Mouse (Mus musculus): ENCODE data around the gene T2. TPM values are rescaled to one million over a fixed set of nuclear protein-coding genes. Genes with fewer than 3 reads are reported as not detected.
"Not testable (repeated sequence)": the region's sequence is repeated elsewhere in the genome, so short reads cannot be mapped to it uniquely, and the experiment has no call there.

T2 gene
- polyA plus RNA-seq, 1 experiment = 1.1 TPM

DNA sequence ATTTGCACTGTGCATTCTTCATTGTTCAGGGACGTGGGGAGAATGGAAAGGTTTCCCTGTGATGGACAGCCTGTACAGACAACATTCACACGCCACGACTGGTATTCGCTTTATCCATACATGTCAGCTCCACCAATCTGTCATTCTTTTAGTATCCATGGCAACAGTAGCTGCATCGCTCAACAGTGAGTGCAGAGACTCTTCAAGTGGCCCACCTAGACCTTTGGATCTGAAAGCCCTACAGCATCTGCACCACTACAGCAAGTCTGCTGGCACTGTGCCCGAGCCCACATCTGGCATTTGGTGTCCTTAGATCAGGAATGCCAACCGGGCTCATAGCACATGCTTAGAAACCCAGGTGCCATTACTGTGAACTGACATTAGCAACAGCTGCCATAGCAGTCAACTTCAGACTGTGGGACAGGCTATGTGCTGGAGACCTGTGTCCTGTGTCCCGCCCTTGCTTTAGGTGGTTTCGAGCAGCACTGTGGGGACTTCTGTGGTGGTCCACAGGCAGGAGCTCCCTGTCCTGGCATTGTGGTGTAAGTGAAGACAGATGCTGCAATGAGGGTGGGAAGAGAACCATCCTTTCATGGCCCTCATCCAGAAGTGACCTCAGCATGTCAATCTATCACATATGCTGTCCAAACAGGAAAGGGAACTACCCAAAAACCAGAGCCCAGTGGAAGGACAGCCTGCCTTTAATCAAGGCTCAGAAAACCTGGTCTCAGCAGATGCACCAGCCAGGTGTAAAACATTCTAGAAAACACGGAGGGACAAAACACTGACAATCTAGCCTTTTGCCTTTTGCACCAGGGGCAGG is 5.7 kb downstream of the T2 start:
- DNase-seq (ENCODE audit: extremely low spot score in 1 of 2, low spot score in 1 of 2) = no peak

DNA sequence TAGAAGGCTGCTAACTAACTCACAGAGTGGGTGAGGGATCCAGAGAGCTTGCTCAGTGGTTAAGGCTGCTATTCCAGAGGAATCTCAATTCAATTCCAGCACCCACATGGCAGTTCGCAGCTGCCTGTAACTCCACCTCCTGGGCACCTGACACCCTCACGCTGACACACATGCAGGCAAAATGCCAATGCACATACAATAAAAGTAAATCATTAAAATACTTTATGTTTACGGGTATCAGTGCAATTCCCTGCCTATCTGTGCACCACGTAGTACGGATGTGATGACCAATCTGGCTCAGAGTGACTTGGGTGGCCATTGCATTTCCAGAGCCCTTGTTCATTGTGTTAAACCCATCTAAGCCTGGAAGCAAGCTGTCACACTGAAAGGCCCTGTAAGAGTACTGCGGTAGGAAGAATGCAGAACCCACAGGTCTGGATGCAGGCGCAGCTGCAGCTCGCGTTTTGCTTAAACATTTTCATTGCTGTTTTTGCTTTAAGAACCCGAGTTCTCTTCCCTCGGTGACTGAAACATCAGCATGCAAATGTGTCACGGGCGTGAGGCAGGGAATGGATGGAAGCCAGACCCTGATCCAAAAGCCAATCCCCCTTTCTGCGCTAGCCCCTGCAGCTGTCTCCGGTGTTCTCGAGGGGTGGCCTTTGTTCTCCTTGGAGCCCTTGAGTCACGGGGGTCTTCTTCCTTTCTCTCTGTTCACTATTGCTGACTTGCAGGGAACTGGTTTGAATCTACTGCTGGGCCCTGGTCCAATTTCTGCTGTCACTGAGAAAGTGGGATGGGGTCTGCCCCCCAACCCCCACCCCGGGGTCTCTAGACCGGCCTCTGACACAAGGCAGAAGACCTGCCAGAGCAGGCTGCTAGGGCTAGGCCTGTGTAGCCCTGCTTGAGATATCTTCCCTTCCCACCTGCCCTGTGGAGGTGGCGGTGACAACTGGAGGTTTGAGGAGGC is 12.0 kb downstream of the T2 start:
- DNase-seq (ENCODE audit: extremely low spot score in 1 of 2, low spot score in 1 of 2) = peak in 1 of 2 experiments; percentile 65

DNA sequence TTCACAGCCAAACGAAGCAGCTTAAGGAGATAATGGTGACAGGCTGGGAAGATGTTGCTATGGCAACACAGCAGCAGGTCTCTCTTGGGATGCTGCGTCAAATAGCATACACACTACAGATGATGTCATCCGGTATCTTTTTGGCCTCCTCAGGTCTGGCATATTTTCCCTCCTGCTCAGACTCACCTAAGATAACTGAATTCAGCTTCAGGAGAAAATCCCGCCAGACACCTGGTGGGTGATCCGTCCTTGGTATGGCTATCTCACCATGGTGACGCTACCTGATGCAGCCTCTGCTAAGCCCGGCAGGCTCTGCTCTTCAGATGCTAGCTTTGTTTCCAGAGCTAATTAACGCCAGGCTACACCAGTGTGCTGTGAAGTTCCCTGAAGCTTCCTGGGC is 12.8 kb downstream of the T2 start:
- peak; percentile 80 to 81 for DNase-seq (ENCODE audit: extremely low spot score in 1 of 2, low spot score in 1 of 2)

DNA sequence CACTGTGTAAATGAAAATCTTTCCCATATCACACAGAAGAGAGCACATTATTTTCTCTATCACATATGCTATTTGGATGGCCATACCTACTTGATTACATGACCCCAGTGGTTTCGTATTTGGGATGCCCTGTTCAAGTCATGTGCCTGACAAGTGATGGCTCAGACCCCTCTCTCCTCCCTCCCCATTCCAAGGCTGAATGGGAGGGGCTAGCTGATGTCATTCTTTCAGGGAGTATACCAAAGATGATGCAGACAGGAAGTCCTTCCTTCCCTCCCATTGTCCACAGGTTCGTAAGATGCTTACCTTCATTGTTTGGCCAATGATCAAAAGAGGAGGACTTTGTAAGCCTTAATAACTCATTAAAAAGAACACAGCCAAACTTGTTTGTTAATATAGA is 13.4 kb downstream of the T2 start:
- no peak for DNase-seq (ENCODE audit: extremely low spot score in 1 of 2, low spot score in 1 of 2)

DNA sequence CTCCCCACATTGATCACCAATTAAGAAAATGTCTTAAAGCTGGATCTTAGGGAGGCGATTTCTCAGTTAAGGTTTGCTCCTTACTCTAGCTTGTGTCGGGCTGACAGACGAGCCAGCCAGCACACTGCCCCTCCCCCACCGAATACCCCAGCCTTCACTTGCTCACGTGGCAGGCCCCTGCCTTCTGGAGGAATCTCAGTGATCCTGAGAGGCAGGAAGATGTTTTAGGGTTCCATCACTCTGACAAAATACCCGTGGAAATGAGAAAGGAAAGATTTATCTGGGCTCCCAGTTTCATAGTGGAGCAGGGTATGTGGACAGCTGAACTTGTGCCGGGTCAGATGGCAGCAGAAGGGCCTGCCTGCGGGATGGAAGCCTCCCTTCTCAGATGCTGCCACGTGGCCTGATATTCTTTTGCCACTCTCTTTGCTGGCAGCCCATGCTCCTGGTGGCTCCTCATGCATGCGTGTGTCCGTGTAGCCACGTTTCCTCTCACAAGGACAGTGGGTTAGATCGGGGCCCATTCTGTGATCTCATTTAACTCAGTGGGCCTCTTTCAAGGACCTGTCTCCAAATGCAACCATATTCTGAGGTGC is 14.9 kb downstream of the T2 start:
- DNase-seq (ENCODE audit: extremely low spot score in 1 of 2, low spot score in 1 of 2) = no peak

DNA sequence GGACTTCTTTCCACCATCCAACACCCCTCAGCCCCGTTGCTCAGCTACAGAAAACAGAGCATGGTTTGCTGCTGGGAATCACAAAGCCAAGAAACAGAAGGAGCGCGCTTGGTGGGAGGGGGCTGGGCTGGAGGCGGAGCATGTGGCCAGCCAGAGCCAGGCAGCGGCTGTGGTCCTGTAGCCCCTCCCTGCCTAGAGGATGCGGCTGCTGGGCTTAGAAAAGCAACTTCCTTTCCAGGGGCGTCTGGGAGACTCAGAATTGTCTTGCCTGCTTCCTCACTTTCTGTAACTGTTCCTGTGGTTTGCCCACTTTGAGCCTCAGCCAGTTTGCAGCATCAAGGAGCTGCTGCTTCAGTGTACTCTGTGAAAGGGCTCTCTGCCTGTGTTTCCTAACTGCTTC is 16.0 kb downstream of the T2 start:
- DNase-seq (ENCODE audit: extremely low spot score in 1 of 2, low spot score in 1 of 2) = peak; percentile 63 to 83

DNA sequence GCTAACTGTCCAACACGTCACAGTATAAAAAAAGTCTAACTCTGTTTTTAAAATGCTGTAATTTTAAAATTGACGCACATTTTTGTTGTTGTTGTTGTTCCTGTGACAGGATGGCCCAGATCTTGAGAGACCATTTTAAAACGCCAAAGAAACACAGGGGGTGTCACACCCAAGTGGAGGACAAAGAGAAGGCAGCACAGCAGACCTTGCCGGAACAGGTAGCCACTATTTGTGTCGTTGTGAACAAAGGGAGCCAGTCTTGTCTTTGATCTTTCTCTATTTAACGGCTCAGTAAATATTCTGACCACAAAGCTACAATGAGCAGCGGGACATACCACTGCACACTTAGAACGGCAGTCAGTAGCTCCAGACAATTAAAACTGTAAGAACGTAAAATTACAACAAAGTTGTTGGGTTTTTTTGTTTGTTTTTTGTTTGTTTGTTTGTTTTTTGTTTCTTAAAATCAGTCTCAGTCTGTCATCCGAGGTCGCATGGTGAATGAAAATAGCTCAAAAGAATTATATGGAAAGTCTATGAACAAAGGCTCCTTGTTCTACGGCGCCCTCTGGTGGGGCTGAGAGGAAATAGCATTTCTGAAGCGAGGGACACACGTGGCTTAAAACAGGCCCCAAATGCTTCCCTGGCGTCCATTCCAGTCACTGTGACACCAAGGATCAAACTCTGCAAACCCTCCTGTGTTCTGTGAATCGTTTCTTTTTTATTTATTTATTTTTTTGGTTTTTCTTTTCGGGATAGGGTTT is 16.7 kb downstream of the T2 start:
- DNase-seq (ENCODE audit: extremely low spot score in 1 of 2, low spot score in 1 of 2) = peak; percentile 75 to 92

DNA sequence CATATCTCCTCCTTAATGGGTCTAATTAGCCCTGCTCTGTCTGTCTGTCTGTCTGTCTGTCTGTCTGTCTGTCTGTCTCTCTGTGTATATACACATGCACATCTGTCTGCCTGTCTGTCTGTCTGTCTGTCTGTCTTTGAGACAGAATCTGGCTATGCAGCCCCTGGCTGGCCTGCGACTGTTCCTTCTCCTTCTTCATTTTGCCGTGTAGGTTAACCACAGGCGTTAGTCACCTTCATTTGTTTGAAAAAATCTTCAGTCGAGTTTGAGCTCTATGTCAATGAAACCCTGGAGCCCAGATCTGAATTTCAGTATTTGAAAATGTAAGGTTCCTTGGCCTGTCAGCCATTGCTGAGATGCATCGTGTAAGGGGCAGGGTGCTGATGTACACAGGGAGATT is 21.5 kb downstream of the T2 start:
- no peak for DNase-seq (ENCODE audit: extremely low spot score in 1 of 2, low spot score in 1 of 2)

DNA sequence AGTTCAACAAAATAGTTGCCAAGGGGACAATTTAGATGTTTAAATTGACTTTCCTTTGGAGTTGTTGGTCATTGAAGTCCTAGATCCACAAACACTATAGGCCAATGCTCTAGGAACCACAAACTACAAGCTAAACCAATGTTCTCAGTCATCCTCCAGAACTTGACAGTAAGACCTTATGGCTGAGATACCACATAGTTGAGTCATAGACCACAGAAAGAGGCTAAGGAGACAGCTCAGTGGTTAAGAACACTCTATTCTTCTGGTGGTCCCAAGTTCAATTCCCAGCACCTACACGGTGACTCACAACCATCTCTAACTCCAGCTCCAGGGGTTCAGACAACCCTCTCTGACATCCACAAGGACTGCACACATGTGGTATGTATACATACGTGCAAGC is 29.6 kb downstream of the T2 start:
- no peak for DNase-seq (ENCODE audit: extremely low spot score in 1 of 2, low spot score in 1 of 2)

DNA sequence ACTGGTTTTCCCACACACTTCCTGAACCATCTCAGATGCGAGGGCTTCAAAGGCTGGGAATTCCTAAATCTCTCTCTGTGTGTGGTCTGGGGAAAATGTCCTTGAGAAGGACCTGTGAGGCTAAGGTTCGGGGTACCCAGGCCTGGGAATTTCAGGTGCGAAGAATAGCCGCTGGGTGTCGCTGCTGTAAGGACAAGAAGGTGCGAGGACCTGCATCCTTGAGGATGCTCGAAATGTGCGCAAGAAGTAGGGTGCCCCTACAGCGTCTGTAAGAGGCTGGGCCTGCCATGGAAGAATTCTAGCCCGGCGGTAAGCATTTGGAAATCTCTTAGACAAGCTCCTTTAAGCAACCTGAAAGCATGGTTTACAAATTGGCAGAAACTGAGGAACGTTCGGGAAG is 32.7 kb downstream of the T2 start:
- peak in 1 of 2 experiments; percentile 73 for DNase-seq (ENCODE audit: extremely low spot score in 1 of 2, low spot score in 1 of 2)

DNA sequence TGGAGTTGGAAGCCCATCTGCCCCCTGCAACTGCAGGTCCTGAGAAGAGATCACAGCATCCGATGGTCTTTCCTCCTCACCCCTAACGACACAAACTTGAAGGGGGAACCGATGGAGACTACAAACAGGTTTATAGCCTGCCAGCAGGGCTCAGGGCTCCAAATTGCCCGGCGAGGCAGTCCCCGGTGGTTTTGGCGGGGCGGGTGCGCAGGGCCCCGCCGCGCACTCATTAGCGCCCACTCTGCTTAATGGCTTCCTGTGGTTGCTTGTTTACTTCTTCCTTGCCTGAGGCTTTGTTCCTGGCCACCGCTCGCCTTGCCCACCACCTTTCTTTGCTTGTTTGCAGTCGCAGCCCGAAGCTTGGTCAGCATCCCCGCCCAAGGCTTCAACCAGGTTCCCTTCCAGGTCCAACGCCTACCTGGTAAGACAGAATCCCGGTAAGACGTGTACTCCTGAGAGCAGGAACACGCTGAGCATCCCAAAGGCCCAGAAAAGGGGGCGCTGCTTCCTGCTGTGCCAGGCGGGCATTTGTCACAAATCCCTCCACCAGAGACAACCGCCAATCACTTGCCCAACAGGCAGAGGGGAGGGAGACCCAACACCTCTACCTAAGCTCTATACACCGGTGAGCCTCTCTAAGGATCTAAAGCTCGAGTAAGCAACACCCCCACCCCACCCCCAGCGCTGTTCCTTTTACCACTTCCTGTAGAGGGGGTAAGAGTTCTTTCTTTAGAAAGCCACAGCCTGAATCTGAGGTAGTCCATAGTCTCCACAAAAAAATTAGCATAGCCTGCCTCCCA is 33.4 kb downstream of the T2 start:
- DNase-seq (ENCODE audit: extremely low spot score in 1 of 2, low spot score in 1 of 2) = no peak

DNA sequence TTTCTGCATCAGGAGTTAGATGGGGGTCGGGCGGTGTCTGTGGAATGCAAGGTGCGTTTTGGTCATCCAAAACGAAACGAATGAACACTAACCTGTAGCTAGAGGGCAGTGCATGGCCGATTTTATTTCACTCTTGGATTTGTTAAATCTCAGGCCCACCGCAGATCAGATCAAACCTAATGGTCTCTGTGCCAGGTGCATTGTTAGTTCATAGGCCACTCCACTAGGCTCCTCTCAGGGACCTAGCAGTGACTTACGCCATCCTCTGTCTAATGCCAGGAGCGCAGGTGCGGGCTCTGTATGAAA is 34.0 kb downstream of the T2 start:
- DNase-seq (ENCODE audit: extremely low spot score in 1 of 2, low spot score in 1 of 2) = no peak

DNA sequence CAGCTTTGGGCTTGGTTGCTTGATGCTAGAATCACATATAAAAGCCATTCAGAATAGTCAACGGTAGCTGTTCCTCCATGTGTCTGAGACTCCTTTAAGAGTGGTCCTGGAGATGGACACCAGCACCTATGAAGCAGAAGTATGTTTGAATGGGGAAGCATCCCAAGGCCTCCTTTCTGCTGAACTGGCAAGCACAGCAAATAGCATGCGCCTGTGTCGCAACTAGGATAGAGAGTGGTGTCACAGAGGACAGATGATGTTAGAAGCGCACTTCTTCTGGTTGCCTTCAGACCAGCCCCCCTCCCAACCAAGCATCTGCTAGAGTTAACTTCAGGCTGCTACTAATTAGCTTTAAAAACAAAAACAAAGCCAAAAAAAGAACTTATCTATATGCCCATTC is 34.7 kb downstream of the T2 start:
- DNase-seq (ENCODE audit: extremely low spot score in 1 of 2, low spot score in 1 of 2) = no peak

DNA sequence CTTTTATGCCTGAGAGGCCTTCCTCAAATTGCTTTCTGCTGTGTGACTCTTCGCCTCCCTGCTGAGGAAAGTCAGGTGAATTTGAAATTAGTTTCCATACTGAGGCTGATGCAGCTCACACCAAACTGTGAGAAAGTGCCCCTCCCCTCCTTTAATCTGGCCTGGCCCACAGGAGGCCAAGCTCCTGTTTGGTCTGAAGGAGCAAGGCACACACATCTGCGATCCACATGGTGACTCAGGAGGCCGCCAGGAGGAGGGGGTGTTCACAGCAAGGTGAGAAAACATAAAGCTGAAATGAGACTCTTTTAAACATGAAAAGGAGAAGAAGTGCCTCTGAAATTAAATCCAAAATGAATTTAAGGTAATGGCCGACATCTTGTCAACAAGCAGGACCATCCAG is 40.6 kb downstream of the T2 start:
- no peak for DNase-seq (ENCODE audit: extremely low spot score in 1 of 2, low spot score in 1 of 2)

DNA sequence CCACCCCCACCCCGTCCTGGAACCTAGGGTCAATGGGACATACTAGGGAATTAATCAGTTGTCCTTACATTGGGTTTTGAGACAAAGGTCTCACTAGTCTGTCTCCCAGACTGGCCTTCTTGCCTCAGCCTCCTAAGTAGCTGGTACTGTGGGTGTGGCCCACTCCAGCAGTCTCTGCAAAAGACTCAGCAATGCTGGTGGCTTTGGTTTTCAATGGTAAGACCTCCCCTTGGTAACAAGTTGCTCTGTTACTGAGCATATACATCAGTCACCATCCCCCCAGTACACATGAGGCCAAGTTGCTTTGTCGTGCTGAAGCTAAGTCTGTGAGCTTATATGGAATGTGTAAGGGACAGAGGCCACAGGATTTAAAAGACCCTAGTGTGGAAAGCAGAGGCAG is 42.2 kb downstream of the T2 start:
- no peak for DNase-seq (ENCODE audit: extremely low spot score in 1 of 2, low spot score in 1 of 2)

DNA sequence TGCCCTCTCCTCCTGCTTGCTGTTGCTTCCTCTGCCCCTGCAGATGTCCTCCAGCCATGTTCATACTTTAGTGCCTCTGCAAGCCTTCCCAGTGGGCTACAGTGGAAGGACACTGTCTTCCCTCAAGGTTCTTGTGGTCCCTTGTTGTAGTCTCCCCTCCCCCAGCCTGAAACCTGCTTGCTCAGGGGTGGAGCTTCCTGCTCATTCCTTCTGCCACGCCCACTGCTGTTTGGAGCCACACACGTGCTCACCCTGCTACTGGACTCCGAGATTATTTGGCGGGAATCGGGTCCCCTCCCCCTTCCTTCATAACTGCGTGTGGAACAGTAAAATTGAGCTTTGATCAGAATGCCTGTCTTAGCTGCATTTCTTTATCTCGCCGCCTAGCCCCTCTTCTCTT is 48.1 kb downstream of the T2 start:
- not testable (repeated sequence) for DNase-seq (ENCODE audit: extremely low spot score in 1 of 2, low spot score in 1 of 2)

DNA sequence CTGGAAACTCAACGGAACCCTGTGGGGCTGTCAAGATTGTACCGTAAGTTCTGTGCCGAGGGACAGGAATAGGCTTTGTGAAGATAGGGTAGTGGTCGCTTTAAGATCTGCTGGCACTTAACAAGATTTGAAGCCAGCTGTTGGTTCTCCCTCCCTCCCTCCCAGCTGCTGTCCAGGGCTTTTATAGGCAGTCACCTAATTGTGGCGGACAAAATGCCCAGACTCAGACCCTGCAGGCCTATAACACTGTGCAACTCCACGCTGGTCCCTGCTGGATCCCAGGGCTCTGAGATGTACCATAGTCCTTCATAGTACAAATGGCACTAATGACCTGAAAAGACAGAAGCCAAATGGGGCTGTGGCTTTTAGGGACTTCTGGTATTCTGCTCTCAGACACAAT is 50.5 kb downstream of the T2 start:
- DNase-seq (ENCODE audit: extremely low spot score in 1 of 2, low spot score in 1 of 2) = no peak

DNA sequence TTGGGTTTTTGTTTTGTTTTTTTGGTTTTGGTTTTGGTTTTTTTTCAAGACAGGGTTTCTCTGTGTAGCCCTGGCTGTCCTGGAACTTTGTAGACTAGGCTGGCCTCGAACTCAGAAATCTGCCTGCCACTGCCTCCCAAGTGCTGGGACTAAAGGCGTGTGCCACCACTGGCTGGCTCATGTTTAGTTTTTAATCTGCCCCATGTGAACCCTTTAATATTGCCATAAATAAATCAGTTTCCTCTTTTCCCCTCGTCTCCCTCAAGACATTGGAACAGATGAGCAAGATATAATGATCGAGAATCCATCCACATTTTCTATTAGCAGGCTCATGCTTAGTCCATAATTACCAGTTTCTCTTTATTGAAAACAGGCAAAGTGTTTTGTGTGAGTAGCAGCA is 52.2 kb downstream of the T2 start:
- DNase-seq (ENCODE audit: extremely low spot score in 1 of 2, low spot score in 1 of 2) = not testable (repeated sequence)

DNA sequence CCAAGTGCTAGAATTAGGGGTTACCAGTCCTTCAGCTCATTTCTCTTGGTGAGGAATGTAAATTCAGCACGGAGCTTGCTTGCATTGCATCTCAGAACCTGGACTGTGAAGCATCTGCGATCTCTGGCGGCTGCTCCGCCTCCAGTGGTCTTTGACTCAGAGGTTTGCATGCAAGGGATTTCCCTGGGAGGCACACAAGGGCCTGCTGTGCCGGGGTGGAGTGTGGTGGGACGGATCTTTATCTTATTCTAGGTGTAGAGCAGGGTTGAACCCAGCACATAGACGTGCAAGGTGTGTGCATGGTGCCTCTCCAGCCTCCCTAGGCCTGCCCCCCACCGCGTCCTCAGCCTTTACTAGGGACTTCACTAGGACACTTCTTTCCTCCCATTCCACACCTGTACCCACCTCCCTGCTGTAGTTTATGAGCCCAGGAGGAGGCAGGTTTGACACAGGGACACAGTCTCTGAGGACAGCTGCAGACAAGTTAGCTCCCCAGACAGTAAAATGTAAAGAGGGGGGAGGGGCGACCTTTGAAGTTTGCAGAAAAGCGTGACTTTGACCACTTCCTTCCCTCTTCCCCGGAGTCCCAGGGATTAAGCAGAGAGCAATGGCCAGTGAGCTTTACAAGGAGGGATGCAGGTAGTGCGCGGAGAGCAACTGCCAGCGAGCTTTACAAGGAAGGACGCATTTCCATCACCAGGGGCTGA is 53.0 kb downstream of the T2 start:
- DNase-seq (ENCODE audit: extremely low spot score in 1 of 2, low spot score in 1 of 2) = peak in 1 of 2 experiments; percentile 5
